Mouse (Mus musculus) 416B (cell line): ENCODE data around the gene Btc.
A peak's percentile ranks its signal among the peaks of the same experiment; 100 is the strongest.

Experiments used
- DNase-seq: peaks from one replicate; pipeline ENCODE4 v3.0.0; 2011; ENCODE audit warnings: low read depth

Gene Btc

DNA sequence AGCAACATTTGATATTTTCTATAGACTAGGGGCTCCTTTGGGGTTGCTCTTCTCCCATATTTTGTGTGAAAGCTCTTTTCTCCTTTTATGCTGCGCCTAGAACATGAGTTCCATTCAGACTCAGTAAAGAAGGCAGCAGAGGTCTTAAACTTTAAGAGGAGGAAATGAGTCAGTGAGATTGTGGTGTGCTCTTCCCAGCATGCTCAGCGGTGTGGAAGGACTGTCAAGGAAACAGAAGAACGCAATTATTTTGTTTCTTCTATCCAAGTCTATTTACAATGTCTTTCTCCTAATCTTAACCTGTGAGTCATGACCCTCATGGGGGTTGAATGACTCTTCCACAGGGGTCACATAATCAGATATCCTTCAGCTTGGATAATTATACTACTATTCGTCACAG lies 82.4 kb downstream of the Btc start:
- peak; percentile 82 for DNase-seq

DNA sequence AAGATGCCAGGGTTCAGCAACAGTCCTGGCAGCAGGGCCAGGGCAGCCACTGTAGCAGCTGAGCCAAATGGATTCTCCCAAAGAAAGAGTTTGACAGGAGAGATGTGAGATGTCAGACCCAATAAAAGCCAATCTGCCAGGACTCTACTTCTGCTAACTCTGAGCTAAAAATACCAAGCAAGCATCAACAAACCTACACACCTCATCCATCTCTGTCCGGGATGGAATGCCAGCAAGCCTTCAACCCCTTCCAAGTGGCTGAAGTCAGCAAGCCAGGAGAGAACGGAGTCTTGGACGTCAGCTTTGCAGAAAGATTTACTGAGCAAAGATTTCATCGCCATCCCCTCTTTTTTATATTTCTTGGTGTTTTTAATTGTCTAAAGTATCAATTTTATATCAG lies 88.8 kb downstream of the Btc start:
- no peak for DNase-seq

DNA sequence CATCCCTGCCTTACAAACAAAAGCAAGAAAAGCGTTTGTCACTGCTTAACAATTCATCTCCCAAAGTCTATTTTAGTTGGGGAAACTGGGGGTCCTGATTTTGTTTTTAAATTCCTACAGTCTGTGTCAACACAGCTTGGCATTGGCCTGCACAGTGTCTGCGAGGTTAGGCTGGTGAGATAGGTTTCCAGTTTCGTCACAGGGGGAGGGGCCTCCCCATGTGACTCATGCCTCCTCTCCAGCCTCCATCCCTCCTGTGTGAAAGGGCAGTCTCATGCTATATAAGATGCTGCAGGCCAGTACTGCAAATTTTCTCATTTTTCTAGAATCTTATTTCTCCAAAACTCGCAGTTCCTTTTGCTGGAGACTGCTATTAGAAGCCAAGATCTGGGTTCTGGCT lies 91.0 kb downstream of the Btc start:
- DNase-seq: peak; percentile 55

DNA sequence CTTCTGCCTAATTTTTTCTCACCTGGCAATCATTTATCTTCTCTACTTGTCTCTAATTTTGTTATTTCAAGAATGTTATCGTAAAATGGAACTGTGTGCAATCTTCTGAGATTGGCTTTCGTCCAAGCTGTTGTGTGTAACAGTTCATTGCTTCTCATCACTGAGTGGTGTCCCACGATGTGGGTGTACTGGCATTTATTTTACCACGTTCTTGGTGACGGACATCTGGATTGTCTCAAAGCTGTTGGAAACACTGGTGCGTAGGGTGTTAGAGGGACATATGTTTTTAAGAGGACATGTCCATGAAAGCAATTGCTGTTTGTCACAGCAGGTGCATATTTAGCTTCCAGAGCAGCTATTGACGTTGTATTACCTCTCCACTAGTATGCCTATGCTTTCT lies 94.2 kb downstream of the Btc start:
- no peak for DNase-seq

DNA sequence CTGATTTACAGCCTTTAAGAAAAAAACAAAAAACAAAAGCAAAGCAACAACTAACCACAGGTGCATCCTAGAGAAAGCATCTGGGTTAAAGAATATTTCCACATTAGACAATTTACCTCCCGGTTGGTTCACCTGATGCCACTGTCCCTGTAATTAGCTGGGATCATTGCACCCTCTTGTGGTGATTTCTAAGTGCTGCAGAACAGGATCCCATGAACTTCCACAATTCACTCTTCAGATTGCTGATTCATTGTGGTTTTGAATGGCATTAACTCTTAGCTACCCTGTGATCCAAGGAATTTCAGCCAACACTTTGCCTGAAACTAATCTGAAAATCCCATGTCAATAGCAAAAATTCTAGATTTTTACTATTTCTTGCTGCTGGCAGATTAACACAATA lies 94.9 kb downstream of the Btc start:
- DNase-seq: peak; percentile 68
